In the genomic region with DNA sequence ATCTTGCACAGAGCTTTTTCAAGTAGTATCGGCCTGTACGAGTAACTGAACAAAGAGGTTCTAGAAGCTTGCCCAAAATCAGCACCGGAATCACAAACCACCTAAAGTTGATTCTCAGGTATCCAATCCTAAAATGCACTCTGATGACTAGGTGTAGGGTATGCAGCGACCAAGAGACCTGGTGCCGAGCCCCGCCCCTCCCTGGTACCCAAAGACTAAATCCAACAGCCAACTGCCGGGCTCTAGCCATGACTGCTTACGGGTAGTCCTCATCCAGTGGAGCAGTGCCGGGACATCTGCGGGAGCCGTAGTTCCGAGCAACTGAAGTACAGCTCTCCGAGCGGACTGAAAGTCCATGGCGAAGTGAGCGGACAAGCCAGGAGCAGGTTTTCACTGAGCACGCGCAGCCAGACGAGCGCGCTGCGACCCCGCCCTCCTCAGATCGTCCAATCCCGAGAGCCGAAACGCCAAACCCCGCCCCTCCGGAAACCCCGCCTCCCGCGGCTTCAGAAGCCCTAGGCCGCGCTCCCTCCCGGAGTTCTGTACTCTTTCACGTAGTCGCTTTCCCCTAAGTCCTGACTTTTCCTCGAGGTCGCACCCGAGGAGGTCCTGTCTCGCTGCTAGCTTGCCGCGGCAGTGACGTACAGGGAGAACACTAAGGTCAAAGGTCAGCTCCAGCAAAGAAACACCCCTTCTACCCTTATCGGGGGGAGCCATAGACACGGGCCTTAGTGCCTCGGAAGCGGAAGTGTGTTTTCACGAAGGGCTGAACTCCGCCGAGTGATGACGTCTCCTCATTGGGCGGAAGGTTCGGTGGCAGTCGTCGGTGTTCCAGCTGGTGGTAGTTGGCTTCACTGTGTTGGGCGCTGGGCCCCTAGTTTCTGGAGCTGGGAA, we compare ENCODE assay signal across 8 mouse cellular contexts. TPM values are rescaled to one million over a fixed set of nuclear protein-coding genes. Genes with fewer than 3 reads are reported as not detected.
DNase-seq lines count a peak whose midpoint lies in the region; ATAC-seq and TF ChIP-seq lines count a peak whose summit lies in the region.
"Not testable (repeated sequence)": the region's sequence is repeated elsewhere in the genome, so short reads cannot be mapped to it uniquely, and the experiment has no call there.

Gene Srp54c (plus strand): TSS at position 543 of the 894 bp plus-strand sequence.

- not testable (repeated sequence) for H3K9me3 ChIP-seq in forebrain, embryonic 15.5 days; heart, embryonic 12.5 days (replicated peaks); lung, embryonic 14.5 days (ENCODE audit: low read depth, low read length); neural tube, embryonic 12.5 days

- WGBS in forebrain, embryonic 15.5 days = no CpG with 5 or more reads among the region's 57 CpGs
- WGBS in heart, embryonic 12.5 days = no CpG with 5 or more reads among the region's 57 CpGs
- WGBS in lung, embryonic 14.5 days = no CpG with 5 or more reads among the region's 57 CpGs
- no CpG with 5 or more reads among the region's 57 CpGs for WGBS in neural tube, embryonic 12.5 days

- ATAC-seq in CD4-positive, CD25-positive, alpha-beta regulatory T cell, adult 4 months = peak; percentile 93
- peak; percentile 99 for ATAC-seq in forebrain, embryonic 15.5 days (replicated peaks)
- peak; percentile 98 for ATAC-seq in heart, embryonic 12.5 days (ENCODE audit: insufficient number of reproducible peaks, low FRiP score)
- ATAC-seq in inflammation-experienced regulatory T-cells, adult 6 months = peak; percentile 92
- peak; percentile 99 for ATAC-seq in lung, embryonic 14.5 days (ENCODE audit: insufficient read depth)
- ATAC-seq in neural tube, embryonic 12.5 days (ENCODE audit: low FRiP score, low read depth) = peak; percentile 98

- H3K36me3 ChIP-seq in forebrain, embryonic 15.5 days; heart, embryonic 12.5 days; lung, embryonic 14.5 days (ENCODE audit: insufficient read depth); neural tube, embryonic 12.5 days: not testable (repeated sequence)

- not testable (repeated sequence) for DNase-seq in left cerebral cortex, postnatal 10 days (ENCODE audit: extremely low spot score in 1 of 2, low spot score in 2 of 2); lung, embryonic 14.5 days

- not testable (repeated sequence) for H3K9ac ChIP-seq in forebrain, embryonic 15.5 days (replicated peaks); lung, embryonic 14.5 days; neural tube, embryonic 12.5 days
- H3K9ac ChIP-seq in heart, embryonic 12.5 days = peak within 1 kb of the TSS; percentile 67; the same call in 1 of the 2 replicates

- H3K27me3 ChIP-seq in forebrain, embryonic 15.5 days; heart, embryonic 12.5 days (replicated peaks); lung, embryonic 14.5 days (ENCODE audit: insufficient read depth, low read length); neural tube, embryonic 12.5 days (replicated peaks): not testable (repeated sequence)

- peak within 1 kb of the TSS; percentile 56 for H3K4me3 ChIP-seq in brown adipose tissue, adult 24 weeks (ENCODE audit: insufficient read depth, low read depth, low read length)
- H3K4me3 ChIP-seq in forebrain, embryonic 15.5 days = peak within 1 kb of the TSS; percentile 40
- peak within 1 kb of the TSS; percentile 50 for H3K4me3 ChIP-seq in heart, embryonic 12.5 days
- peak within 1 kb of the TSS; percentile 31 for H3K4me3 ChIP-seq in lung, embryonic 14.5 days (ENCODE audit: low read depth, low read length)
- peak within 1 kb of the TSS; percentile 35 for H3K4me3 ChIP-seq in neural tube, embryonic 12.5 days

- peak within 1 kb of the TSS; percentile 33 for H3K4me2 ChIP-seq in forebrain, embryonic 15.5 days (replicated peaks)
- H3K4me2 ChIP-seq in heart, embryonic 12.5 days; lung, embryonic 14.5 days: not testable (repeated sequence)
- H3K4me2 ChIP-seq in neural tube, embryonic 12.5 days (replicated peaks) = peak within 1 kb of the TSS; percentile 41; the same call in 1 of the 2 replicates

- intact Hi-C loops in left cerebral cortex, postnatal 10 days (cut with DNase I) = not testable (repeated sequence)

- not testable (repeated sequence) for TF ChIP-seq CTCF in lung, embryonic 14.5 days (IDR thresholded peaks at IDR 0.05; ENCODE audit: low read depth)

- not testable (repeated sequence) for H3K27ac ChIP-seq in brown adipose tissue, adult 24 weeks (replicated peaks; ENCODE audit: low read depth, low read length); forebrain, embryonic 15.5 days (replicated peaks); heart, embryonic 12.5 days (ENCODE audit: poor library complexity, severe bottlenecking); lung, embryonic 14.5 days (ENCODE audit: low read depth); neural tube, embryonic 12.5 days

- not testable (repeated sequence) for H3K4me1 ChIP-seq in brown adipose tissue, adult 24 weeks (ENCODE audit: control insufficient read depth, insufficient read depth, insufficient read length, low read length); forebrain, embryonic 15.5 days; heart, embryonic 12.5 days (replicated peaks); lung, embryonic 14.5 days (ENCODE audit: insufficient read depth); neural tube, embryonic 12.5 days

RNA-seq across cellular contexts. Expression of gene Srp54c, which starts in this region (rescaled TPM):
- 10 to 100 TPM; 41.9 to 52.0 TPM for polyA plus RNA-seq in CD4-positive, CD25-positive, alpha-beta regulatory T cell, adult 4 months (2017; shearing (Covaris generic))
- polyA plus RNA-seq in brown adipose tissue, adult 24 weeks (2012; ENCODE audit: insufficient read depth, insufficient read length, missing spikeins) = 71.7 and 92.8 TPM in 2 replicates
- polyA plus RNA-seq in forebrain, embryonic 15.5 days (2015; fragmentation: Nextera tagmentation; extraction: Ambion mirVana) = 80.4 and 83.1 TPM in 2 replicates
- 58.5 and 65.2 TPM in 2 replicates for polyA plus RNA-seq in heart, embryonic 12.5 days (2016; fragmentation: Nextera tagmentation; extraction: Ambion mirVana)
- polyA plus RNA-seq in inflammation-experienced regulatory T-cells, adult 6 months (2017; shearing (Covaris generic)) = 10 to 100 TPM; 51.2 to 68.8 (median 54.5) TPM
- total RNA-seq in left cerebral cortex, postnatal 10 days (2021) = 10 to 100 TPM; 37.0 to 40.1 TPM
- 65.5 and 72.7 TPM in 2 replicates for polyA plus RNA-seq in lung, embryonic 14.5 days (2014; fragmentation: Nextera tagmentation; extraction: Ambion mirVana)
- 70.2 and 81.4 TPM in 2 replicates for polyA plus RNA-seq in neural tube, embryonic 12.5 days (2016; fragmentation: Nextera tagmentation; extraction: Ambion mirVana)
